Mouse (Mus musculus): ENCODE results near the gene Chd3.

- no peak for TF ChIP-seq CTCF (IDR thresholded peaks at IDR 0.05; ENCODE audit: insufficient read depth, low read depth, low read length)
- no peak for TF ChIP-seq POLR2A (IDR thresholded peaks at IDR 0.05; ENCODE audit: insufficient read depth, low read depth, low read length)
These were observed 71.0 kb downstream of the Chd3 start for GRCm38 (mm10) chr11:69298231-69298630.

All from olfactory bulb, adult 2 months (tissue).